Mouse (Mus musculus) embryonic fibroblast, embryonic 13.5 days (primary cell): ENCODE results near the gene Gja8. TPM values are rescaled to one million over a fixed set of nuclear protein-coding genes. Genes with fewer than 3 reads are reported as not detected.

Experiments
- H3K27ac ChIP-seq: 2 replicates; pipeline ENCODE4 v1.5.1; 2012; ENCODE audit warnings: low read length, control low read depth, inconsistent platforms; ENCODE audit not compliant: insufficient read depth
- H3K4me1 ChIP-seq: 2 replicates; pipeline ENCODE4 v1.6.1; 2011; ENCODE audit warnings: low read length; ENCODE audit not compliant: control insufficient read depth, insufficient read depth
- H3K4me3 ChIP-seq: 2 replicates; pipeline ENCODE4 v1.5.1; 2011; ENCODE audit warnings: mild to moderate bottlenecking, control low read depth, low read length; ENCODE audit not compliant: insufficient read depth
- CTCF ChIP-seq: IDR thresholded peaks from 2 replicates; pipeline ENCODE4 v1.5.1; 2011; ENCODE audit warnings: mild to moderate bottlenecking, control low read depth, low read length, moderate library complexity, borderline replicate concordance; ENCODE audit not compliant: insufficient read depth
- POLR2A ChIP-seq: IDR thresholded peaks from 2 replicates; pipeline ENCODE4 v1.6.1; 2011; ENCODE audit warnings: low read depth, mild to moderate bottlenecking, control low read depth, low read length, moderate library complexity
- polyA plus RNA-seq: library from polyadenylated mRNA; stranded (reverse); fragments of >200 nt; gene quantifications from 2 replicates; pipeline ENCODE4 v1.2.4, GENCODE M21; 2011; ENCODE audit warnings: low read depth; ENCODE audit not compliant: missing spikeins, insufficient read length

Gja8 gene
- polyA plus RNA-seq, 1 experiment: not detected

DNA sequence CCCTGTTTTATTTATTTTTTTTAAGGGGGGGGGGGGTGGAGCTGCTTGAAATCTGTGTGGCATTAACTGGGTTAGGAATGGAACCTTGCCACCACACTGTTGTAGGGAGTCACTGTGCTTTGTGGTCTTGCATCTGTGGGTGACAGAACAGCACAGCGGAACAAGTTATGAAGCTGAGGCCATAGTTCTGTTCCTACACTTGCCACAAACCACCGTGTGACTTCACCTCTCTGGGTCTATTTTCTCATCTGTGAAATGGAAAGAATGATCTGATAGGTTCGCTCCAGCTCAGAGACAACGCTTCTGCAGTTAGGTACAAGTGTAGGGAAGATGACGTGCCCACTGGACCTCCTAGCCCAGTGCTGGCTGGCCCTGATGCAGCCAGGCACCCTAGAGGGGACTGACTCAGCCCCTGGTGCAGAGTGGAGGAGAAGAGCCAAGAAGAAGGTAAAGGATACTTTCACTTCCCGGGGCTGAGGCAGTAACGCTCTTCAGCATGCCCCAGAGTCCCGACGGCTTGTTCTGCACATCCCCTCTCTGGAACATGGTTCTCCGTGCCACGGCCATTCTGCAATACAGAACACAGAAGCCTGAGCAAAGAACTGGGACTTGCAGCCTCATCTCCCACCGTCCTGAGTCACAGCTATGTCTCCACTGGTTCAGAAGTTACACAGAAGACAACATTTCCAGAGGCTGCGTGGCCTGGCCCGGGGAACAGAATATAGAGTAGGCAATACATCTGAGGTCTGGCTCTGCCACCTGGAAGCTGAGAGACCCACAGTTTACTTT, 43.6 kb downstream of the Gja8 start:
- Histone ChIP-seq H3K4me1 (no peaks in the 10 kb centered on the region), H3K27ac (no peak overlapping the region), H3K4me3 (no peak overlapping the region)
- TF ChIP-seq POLR2A (no peak), CTCF (no peak)

DNA sequence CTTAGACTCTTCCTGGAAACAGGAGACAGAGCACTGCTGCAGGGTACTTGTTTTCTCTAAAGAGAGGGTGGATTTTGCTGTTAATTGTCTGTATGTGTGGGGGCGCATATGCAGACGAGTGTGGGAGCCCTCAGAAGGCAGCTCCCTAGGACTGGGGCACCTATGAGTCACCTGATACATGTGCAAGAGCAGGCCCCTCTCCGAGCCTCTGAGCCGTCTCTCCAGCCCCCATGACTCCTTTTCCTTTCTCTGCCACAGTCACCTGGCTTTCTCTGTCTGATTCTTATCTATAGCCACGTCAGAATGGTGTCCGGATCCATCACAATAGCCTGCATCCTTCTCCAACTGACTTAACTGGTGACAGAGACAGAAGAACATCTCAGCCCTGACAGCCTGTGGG, 44.3 kb downstream of the Gja8 start:
- Histone ChIP-seq H3K27ac (no peak overlapping the region), H3K4me3 (no peak overlapping the region), H3K4me1 (no peaks in the 10 kb centered on the region)
- TF ChIP-seq POLR2A: no peak
- no peak for TF ChIP-seq CTCF

DNA sequence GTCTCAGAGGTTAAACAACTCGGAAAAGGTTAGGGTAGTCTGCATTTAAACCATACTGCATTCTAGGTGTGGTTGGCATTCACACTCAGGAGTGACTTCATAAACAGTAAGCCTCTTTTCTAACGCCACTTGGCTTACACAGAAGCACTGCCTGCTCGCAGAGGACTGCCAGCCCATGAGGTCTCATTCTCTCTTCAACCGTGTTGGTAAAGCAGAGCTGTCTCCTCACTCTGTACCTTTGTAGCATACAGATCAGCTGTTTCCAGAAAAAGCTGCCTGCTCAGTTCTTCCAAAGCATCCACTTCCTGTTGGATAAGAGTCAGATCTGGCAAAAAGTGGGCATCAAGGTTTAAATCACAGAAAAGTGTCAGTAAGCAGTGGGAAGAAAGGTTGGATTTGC, 45.4 kb downstream of the Gja8 start:
- H3K27ac ChIP-seq: no peak overlapping the region
- TF ChIP-seq CTCF (no peak), POLR2A (no peak)
- H3K4me1 ChIP-seq: no peaks in the 10 kb centered on the region
- H3K4me3 ChIP-seq: no peak overlapping the region

DNA sequence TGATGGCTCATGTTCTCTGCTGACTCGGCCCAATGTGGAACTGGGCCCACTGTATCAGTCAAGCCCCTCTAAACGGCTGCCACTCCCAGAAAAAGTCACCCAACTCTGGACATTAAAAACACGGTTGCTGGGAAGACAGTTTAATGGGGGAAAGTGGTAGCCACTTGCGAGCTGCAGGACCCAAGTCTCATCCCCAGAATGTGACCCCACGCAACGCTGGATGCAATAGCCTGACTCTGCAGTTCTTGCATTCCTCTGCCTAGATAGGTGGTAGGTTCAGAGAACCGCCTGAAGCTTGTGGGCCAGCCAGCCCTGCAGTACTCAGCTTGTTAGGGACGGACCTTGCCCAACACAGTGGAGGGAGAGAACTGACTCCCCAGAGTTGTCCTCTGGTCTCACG, 46.3 kb downstream of the Gja8 start:
- H3K27ac ChIP-seq: no peak overlapping the region
- no peak overlapping the region for H3K4me3 ChIP-seq
- H3K4me1 ChIP-seq: no peaks in the 10 kb centered on the region
- TF ChIP-seq CTCF: no peak
- no peak for TF ChIP-seq POLR2A

DNA sequence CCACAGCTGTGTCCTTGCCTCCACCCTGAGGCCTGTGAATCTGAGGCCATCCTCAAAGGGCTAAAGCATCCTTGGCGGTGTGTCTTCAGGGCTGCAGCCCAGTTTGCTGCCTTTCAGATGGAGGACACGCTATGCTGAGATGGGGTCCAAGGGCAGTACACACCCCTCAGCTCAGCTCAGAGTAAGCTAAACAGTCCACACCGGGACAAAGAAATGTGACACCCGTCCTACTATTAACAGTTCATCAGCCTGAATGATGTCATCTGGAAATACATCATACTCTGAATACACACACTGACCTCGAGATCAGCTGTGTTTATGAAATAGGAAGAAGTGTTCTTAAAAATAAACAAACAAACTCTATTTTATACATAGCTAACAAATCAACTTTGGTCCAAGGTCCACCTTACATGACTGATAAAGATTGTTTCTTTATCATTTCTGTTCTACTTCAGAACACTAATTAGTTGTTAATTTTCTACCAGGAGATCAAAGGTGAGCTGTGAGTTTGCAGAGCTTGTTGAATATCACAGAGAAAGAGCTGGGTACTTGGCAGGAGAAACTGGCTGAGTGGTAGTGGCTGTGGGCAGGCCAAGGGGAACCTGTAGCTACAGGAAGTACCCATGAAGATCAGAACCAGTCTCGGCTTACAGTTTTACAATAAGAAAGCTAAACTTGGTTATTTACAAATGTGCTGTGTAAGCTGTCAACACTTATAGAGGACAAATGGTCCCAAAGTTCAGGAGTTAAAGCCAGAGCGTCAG, 50.8 kb downstream of the Gja8 start:
- H3K27ac ChIP-seq: no peak overlapping the region

DNA sequence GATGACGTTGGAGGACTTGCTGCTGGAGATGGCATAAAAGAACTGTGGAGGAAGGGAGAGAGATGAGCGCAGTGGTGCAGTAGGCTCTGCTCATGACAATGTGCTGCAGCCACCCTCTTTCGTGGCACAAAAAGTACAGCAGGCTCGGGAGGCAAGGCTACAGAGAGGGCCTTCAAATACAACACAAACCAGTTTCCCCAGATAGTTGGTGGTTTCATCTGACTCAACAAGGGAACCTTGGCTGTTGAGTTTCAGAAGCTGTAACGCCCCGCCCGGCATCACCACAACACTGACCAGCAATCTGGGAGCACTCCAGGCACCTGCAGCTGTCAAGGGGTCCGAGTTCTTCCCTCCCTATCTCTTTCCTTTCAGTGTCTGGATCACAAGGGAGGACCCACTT, 53.3 kb downstream of the Gja8 start:
- Histone ChIP-seq H3K4me1 (no peaks in the 10 kb centered on the region), H3K4me3 (no peak overlapping the region), H3K27ac (no peak overlapping the region)
- no peak for TF ChIP-seq POLR2A
- no peak for TF ChIP-seq CTCF

More for the DNA sequence above, 50.8 kb downstream of the Gja8 start:
- no peak overlapping the region for H3K4me3 ChIP-seq
- no peak for TF ChIP-seq CTCF
- TF ChIP-seq POLR2A: no peak
- H3K4me1 ChIP-seq: no peaks in the 10 kb centered on the region

DNA sequence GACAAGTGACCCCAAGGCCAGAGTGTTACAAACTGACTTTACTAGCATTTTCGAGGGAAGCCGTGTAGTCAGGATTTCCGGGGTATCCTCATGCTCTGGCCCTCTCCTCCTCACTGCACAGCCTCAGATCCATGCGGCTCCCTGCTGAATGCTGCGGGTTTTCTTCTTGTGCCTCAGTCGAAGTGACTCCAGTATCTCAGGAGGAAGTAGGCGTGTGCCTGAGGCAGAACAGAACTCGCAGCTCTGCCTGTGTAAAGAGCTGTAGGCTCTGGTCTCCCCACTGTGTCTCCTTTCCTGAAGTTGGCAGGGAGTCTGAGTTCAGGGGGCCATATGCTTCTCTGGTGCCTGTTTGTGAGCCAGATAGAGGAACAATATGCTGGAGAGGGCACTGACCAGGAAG, 54.8 kb downstream of the Gja8 start:
- Histone ChIP-seq H3K27ac (no peak overlapping the region), H3K4me1 (no peaks in the 10 kb centered on the region), H3K4me3 (no peak overlapping the region)
- no peak for TF ChIP-seq POLR2A
- TF ChIP-seq CTCF: no peak

DNA sequence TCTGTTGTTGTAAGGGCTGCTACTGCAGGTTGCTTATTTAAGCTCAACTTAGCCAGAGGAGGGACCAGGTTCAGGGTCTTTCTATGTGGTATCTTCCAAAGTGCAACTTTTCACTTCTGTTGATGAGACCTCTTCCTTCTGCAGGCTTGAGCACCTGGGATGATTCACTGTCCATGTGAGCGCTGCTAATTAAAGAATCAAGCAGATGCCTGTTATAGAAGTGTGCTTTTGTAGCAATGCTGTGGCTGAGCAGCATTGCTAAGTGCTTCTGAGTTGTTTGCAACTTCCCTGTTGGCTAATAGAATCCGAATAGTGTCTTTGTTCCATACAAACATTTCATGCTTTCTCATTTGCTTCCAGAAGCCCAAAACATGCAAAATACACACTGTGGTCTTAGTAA, 55.5 kb downstream of the Gja8 start:
- Histone ChIP-seq H3K4me1 (no peaks in the 10 kb centered on the region), H3K4me3 (no peak overlapping the region), H3K27ac (no peak overlapping the region)
- TF ChIP-seq CTCF (no peak), POLR2A (no peak)

DNA sequence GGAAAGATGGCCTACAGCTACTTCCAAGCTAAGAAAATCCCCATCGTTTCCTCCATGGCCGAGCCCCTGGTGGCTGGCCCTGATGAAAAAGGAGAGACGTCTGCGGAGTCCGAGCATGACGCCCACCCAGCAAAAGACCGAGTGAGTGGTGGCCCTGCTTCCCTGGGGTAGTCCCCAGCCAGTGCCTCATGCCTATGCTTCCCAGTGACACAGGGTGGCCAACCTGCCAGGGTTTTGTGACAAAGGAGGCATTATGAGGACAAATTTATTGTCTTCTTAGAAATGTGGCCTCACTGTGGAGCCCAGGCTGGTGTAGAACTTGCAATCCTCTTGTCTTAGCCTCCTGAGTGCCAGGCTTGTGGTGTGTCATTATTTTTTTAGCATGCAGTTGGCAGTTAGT, 56.7 kb downstream of the Gja8 start:
- no peak overlapping the region for H3K4me3 ChIP-seq
- H3K27ac ChIP-seq: no peak overlapping the region
- TF ChIP-seq CTCF: no peak
- TF ChIP-seq POLR2A: no peak
- no peaks in the 10 kb centered on the region for H3K4me1 ChIP-seq

DNA sequence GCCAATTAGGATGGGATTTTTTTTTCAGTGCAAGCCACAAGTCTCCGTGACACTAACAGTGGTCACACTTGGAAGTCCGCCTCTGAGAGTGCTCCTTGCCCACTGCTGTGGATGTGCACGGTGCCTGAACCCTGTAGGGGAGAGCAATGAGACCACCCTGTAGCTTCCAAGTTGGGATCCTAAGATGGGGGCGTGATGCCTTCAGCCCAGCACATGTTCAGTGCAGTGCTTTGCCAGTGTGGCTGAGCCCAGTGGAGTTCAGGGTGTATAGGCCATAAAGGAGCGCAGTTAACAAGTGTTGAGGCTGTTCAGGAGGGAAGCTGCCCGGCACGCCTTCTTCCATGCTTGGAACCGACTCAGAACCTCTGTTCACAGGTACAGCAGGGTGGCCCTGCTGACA, 57.3 kb downstream of the Gja8 start:
- Histone ChIP-seq H3K4me3 (no peak overlapping the region), H3K27ac (no peak overlapping the region), H3K4me1 (no peaks in the 10 kb centered on the region)
- TF ChIP-seq CTCF: no peak
- no peak for TF ChIP-seq POLR2A

DNA sequence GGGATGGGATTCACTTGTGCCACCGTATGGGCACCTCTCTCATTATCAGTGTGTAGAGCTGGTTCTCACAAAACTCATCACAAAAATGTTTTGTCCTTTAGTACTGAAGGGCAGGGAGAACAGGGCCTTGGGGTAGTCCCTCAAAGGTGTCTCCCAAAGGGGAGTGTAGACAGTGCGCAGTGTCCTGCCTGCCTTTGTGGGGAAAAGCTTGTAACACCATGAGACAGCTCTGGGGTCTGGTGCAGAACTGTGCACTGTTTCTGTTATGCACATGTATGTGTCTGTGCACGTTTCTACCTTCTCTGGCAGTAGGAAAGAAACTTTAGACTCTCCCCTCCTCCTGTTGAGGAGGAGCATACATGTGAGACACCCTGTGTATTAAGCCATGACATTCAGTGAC, 58.0 kb downstream of the Gja8 start:
- TF ChIP-seq POLR2A (no peak), CTCF (no peak)
- H3K4me3 ChIP-seq: no peak overlapping the region
- no peaks in the 10 kb centered on the region for H3K4me1 ChIP-seq
- H3K27ac ChIP-seq: no peak overlapping the region

Other genes with a start within 250 kb of the Gja8 start
- gene Pias3, start 229.6 kb downstream of the Gja8 start, polyA plus RNA-seq: 40.9 and 46.0 TPM in 2 replicates
- 4.4 and 5.2 TPM in 2 replicates for gene Nudt17, start 217.5 kb downstream of the Gja8 start, polyA plus RNA-seq
- 28.3 and 35.1 TPM in 2 replicates for gene Polr3c, start 198.4 kb downstream of the Gja8 start, polyA plus RNA-seq
- gene Rnf115, start 198.4 kb downstream of the Gja8 start, polyA plus RNA-seq: 30.9 and 38.9 TPM in 2 replicates
- gene Pdzk1, start 96.7 kb downstream of the Gja8 start, polyA plus RNA-seq: not detected in 2 replicates
- gene Cd160, start 96.7 kb downstream of the Gja8 start, polyA plus RNA-seq: not detected in 2 replicates
- gene Gja5, start 21.3 kb downstream of the Gja8 start, polyA plus RNA-seq: 0.47 TPM in 1 of 2 replicates, not detected in the other
- 28.9 and 33.4 TPM in 2 replicates for gene Gpr89, start 20.7 kb downstream of the Gja8 start, polyA plus RNA-seq
- gene Acp6, start 232.8 kb upstream of the Gja8 start, polyA plus RNA-seq: 15.7 and 20.4 TPM in 2 replicates